Mouse (Mus musculus) hindbrain, postnatal 0 days (tissue): ENCODE measurements around the gene Safb2. TPM values are rescaled to one million over a fixed set of nuclear protein-coding genes. Genes with fewer than 3 reads are reported as not detected.
A peak's percentile ranks its signal among the peaks of the same experiment; 100 is the strongest.

ENCODE experiments used
- ATAC-seq: fragments of 200-750 bp; cut with Nextera tagmentation; 2 replicates; pipeline ENCODE4 v1.8.0; 2017; ENCODE audit warnings: mild to moderate bottlenecking, moderate TSS enrichment, moderate library complexity
- DNase-seq: peaks from one replicate; pipeline ENCODE4 v3.0.0-alpha.2; 2015; ENCODE audit warnings: low spot score
- H3K27ac ChIP-seq: fragments of 300-500 bp; sonication (generic); 2 replicates; pipeline ENCODE4 v1.5.1; 2014; ENCODE audit warnings: mild to moderate bottlenecking
- H3K27me3 ChIP-seq: fragments of 300-500 bp; sonication (generic); 2 replicates; pipeline ENCODE4 v1.6.1; 2014; ENCODE audit warnings: low read length, mixed read lengths; ENCODE audit not compliant: insufficient read depth
- H3K36me3 ChIP-seq: fragments of 300-500 bp; sonication (generic); 2 replicates; pipeline ENCODE4 v1.6.1; 2014; ENCODE audit warnings: low read length, mixed read lengths; ENCODE audit not compliant: insufficient read depth
- H3K4me1 ChIP-seq: fragments of 300-500 bp; sonication (generic); 2 replicates; pipeline ENCODE4 v1.6.1; 2014; ENCODE audit warnings: antibody characterized with exemption, low read length, mixed read lengths; ENCODE audit not compliant: insufficient read depth
- H3K4me2 ChIP-seq: fragments of 300-500 bp; sonication (generic); 2 replicates; pipeline ENCODE4 v1.6.1; 2014; ENCODE audit warnings: low read depth, mild to moderate bottlenecking, low read length, moderate library complexity, mixed read lengths
- H3K4me3 ChIP-seq: fragments of 300-500 bp; sonication (generic); 2 replicates; pipeline ENCODE4 v1.5.1; 2014; ENCODE audit warnings: low read length
- H3K9ac ChIP-seq: fragments of 300-500 bp; sonication (generic); replicated peaks from 2 replicates; pipeline ENCODE4 v1.6.1; 2014; ENCODE audit warnings: mild to moderate bottlenecking, low read length, moderate library complexity, mixed read lengths
- H3K9me3 ChIP-seq: fragments of 300-500 bp; sonication (generic); 2 replicates; pipeline ENCODE4 v1.6.1; 2016; ENCODE audit warnings: low read length, mixed read lengths
- CTCF ChIP-seq: IDR thresholded peaks from 2 replicates; pipeline ENCODE4 v1.5.1; 2016; ENCODE audit warnings: antibody characterized with exemption, control low read depth, low read depth
- WGBS: fragments of 180-500 bp; shearing (Covaris S2); extraction: QIAGEN DNeasy Blood & Tissue Kit; methylation state at CpG from one replicate; pipeline ENCODE4 v1.1.7; 2014; 5-methylcytosine and 5-hydroxymethylcytosine counted together
- polyA plus RNA-seq: library from polyadenylated mRNA; unstranded; fragments of >200 nt; fragmentation: Nextera tagmentation; extraction: Ambion mirVana; gene quantifications from 2 replicates; pipeline ENCODE4 v1.2.1, GENCODE M21; 2015
- total RNA-seq: library from RNA; depleted of rRNA; stranded (reverse); fragments of >200 nt; gene quantifications from 2 replicates; pipeline ENCODE4 v1.2.3, GENCODE M21; 2014

Gene Safb2
- total and polyA plus RNA-seq, 2 experiments from 2014 or later, result 45.2 to 48.4 TPM

DNA sequence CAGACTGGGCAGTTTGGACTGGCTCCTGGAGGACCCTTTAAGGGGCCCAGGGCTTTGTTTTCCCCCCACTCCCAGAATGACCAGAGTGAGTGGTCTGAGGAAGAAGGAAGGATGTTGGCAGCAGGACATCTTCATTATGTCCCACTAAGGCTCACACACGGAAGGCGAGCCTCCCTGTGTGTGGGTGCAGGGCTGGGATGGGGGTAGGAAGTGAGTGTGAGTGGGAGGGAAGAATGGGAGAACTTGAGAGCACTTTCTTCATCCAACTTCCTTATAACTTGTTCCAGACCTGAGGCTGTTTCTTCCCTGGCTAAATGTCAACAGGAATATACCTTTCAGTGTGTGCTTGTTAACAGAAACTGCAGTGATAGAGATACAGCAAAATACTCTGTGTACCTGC, 26.9 kb upstream of the Safb2 start:
- Histone ChIP-seq H3K4me2 (no peak overlapping the region), H3K27ac (no peak overlapping the region), H3K4me1 (peaks cover 8% of the 10 kb centered on the region; the same call in 1 of the 2 replicates), H3K9me3 (no peaks in the 10 kb centered on the region), H3K9ac (no peak overlapping the region), H3K4me3 (no peak overlapping the region), H3K27me3 (no peaks in the 10 kb centered on the region), H3K36me3 (peaks cover 20% of the 10 kb centered on the region)
- ATAC-seq, result no peak
- TF ChIP-seq CTCF, result no peak
- WGBS, result 69% methylated on average over 2 of the region's 2 CpGs
- no peak for DNase-seq

DNA sequence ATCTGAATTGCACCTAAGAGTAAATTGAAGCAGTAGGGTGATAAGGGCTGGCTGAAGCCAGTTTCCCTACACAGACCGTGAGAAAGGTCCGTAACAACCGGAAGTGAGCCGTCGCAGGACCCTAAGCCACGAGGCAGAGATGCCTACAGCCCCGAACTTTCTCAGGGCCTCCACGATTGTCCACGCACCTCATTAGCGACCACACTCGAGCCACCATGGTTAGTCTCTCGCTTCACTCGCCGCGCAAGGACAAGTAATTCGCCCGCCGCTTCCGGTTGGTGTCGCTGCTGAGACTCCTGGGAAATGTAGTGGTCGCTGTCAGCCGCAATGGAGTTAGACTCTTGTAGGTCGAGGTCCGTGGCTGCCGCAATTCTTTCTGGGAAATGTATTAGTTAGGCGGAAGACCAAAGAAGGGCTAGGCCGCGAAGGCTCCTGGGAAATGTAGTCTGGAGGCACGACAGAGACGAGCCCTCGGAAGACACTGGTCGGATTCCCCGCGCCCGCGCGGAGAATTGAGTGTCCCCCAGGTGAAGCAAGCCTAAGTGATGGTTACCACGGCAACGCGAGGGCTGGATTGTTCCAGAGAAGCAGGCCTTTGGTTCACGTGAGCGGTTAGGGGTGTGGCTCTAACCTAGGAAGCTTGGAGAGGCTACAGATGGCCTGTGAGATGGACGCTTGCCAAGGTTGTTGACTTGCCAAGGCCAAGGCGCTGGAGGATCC, 25.2 kb upstream of the Safb2 start, which contains the start of gene 2410015M20Rik:
TSS of gene 2410015M20Rik (minus strand) at position 320 of the 720 bp plus-strand sequence.
- H3K4me2 ChIP-seq, result peak within 1 kb of the TSS; percentile 74
- DNase-seq (peak; percentile 99), ATAC-seq (peak; percentile 90)
- TF ChIP-seq CTCF, result peak; percentile 80
- peak within 1 kb of the TSS; percentile 86 for H3K27ac ChIP-seq
- WGBS, result under 1% methylated on average over 44 of the region's 44 CpGs
- peak within 1 kb of the TSS; percentile 58 for H3K4me3 ChIP-seq
- peaks cover 26% of the 10 kb centered on the region for H3K36me3 ChIP-seq
- H3K9me3 ChIP-seq, result no peaks in the 10 kb centered on the region
- H3K4me1 ChIP-seq, result peaks cover 8% of the 10 kb centered on the region; the same call in 1 of the 2 replicates
- H3K27me3 ChIP-seq, result no peaks in the 10 kb centered on the region
- H3K9ac ChIP-seq, result peak within 1 kb of the TSS; percentile 82

DNA sequence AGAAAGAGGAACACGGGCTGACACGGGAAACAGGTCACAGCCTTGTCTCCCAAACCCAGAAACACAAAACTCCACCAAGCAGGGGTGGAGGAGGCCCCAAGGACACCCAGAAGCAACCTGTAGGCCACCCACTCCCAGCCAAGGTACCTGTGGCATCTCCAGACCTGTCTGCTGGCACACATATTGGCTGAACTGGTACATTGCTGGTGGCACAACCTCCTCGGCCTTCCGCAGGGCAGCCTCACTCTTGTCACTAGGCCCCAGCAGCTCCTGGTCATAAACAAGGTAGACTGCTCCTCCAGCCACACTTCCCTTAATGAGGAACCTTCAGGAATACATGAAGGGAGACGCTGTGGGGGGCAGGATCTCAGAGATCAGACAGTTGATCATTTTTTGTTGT, 24.3 kb upstream of the Safb2 start:
- Histone ChIP-seq H3K9ac (peak overlapping the region; percentile 82; the same call in 1 of the 2 replicates), H3K4me3 (peak overlapping the region; percentile 58), H3K4me1 (peaks cover 8% of the 10 kb centered on the region; the same call in 1 of the 2 replicates), H3K27ac (peak overlapping the region; percentile 86), H3K36me3 (peaks cover 35% of the 10 kb centered on the region), H3K4me2 (peak overlapping the region; percentile 74), H3K27me3 (no peaks in the 10 kb centered on the region), H3K9me3 (no peaks in the 10 kb centered on the region)
- no peak for ATAC-seq
- DNase-seq, result no peak
- TF ChIP-seq CTCF, result no peak
- WGBS, result 62% methylated on average over 5 of the region's 5 CpGs

DNA sequence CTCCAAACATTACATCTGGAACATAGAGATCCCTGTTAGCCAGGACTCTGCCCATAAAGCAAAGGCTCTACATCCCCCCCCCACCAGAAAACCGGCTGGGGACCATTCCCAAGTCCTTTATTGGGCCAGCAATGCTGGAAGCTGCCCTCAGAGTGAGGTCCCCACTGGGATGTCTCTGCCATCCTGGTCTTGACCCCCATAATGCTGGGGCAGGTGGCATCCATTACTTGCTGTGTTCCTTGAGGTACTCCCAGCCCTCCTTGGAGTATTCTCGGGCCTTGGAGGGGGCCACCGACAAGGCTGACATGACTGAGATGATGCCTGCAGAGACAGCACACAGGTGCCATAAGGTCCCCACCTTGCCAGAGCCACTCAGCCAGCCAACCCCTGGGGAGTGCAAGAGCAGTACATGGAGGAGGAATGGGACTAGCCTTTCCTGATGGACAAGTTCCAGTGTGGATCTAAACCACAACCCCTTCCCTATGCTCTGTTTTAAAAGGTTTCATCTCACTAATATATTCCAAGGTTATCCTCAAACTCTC, 23.2 kb upstream of the Safb2 start:
- DNase-seq, result no peak
- H3K4me2 ChIP-seq, result no peak overlapping the region
- WGBS, result 74% methylated on average over 3 of the region's 3 CpGs
- no peak for ATAC-seq
- H3K4me3 ChIP-seq, result no peak overlapping the region
- H3K36me3 ChIP-seq, result peaks cover 47% of the 10 kb centered on the region
- H3K9me3 ChIP-seq, result no peaks in the 10 kb centered on the region
- no peak overlapping the region for H3K9ac ChIP-seq
- H3K27me3 ChIP-seq, result no peaks in the 10 kb centered on the region
- TF ChIP-seq CTCF, result no peak
- no peak overlapping the region for H3K27ac ChIP-seq
- H3K4me1 ChIP-seq, result peaks cover 8% of the 10 kb centered on the region; the same call in 1 of the 2 replicates

DNA sequence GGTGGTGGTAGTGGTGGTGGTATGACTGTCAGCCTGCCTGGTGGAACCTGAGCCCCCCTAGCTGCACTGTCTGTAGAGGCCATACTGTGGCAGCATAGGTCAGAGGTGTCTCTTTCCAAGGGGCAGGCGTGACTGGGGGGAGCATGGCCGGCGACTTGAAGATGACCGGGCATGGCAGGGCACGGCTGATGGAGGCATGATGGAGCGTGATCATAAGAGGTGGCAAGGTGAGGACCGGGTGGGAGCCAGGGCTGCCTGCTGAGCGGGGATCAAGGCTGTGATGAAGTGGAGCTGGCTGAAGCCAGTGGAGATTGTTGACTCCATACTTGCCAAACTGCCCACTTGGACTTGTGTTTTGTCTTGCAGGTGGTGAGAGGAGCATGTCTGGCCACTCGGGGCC, 21.0 kb upstream of the Safb2 start:
- Histone ChIP-seq H3K4me2 (no peak overlapping the region), H3K4me1 (peaks cover 8% of the 10 kb centered on the region; the same call in 1 of the 2 replicates), H3K9ac (no peak overlapping the region), H3K9me3 (no peaks in the 10 kb centered on the region), H3K27me3 (no peaks in the 10 kb centered on the region), H3K27ac (no peak overlapping the region), H3K36me3 (peaks cover 68% of the 10 kb centered on the region), H3K4me3 (no peak overlapping the region)
- 91% methylated on average over 9 of the region's 9 CpGs for WGBS
- TF ChIP-seq CTCF, result no peak
- DNase-seq, result no peak
- no peak for ATAC-seq

DNA sequence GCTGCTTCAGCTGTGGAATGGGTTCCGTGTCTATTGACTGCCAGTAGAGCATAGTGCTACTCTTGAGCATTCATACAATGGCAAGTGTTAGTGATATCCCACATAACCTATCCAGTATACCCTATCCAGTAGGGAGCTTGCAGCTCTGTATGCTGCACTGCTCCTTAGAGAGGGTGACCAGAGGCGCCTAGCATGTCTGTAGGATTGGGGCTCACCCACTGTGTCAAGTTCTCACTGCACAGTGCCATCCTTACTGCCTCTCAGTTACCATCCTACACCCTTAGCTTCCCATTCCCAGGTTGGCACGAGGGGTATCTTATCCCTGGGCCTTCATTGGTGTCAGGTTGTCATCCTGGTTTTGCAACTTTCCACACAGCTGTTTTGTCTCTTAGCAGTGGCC, 20.0 kb upstream of the Safb2 start:
- H3K27me3 ChIP-seq, result no peaks in the 10 kb centered on the region
- no peak overlapping the region for H3K27ac ChIP-seq
- ATAC-seq (no peak), DNase-seq (no peak)
- no peak for TF ChIP-seq CTCF
- H3K4me3 ChIP-seq, result no peak overlapping the region
- no peaks in the 10 kb centered on the region for H3K9me3 ChIP-seq
- 90% methylated on average over 3 of the region's 3 CpGs for WGBS
- H3K9ac ChIP-seq, result no peak overlapping the region
- H3K4me1 ChIP-seq, result peaks cover 8% of the 10 kb centered on the region; the same call in 1 of the 2 replicates
- H3K4me2 ChIP-seq, result no peak overlapping the region
- H3K36me3 ChIP-seq, result peaks cover 78% of the 10 kb centered on the region

DNA sequence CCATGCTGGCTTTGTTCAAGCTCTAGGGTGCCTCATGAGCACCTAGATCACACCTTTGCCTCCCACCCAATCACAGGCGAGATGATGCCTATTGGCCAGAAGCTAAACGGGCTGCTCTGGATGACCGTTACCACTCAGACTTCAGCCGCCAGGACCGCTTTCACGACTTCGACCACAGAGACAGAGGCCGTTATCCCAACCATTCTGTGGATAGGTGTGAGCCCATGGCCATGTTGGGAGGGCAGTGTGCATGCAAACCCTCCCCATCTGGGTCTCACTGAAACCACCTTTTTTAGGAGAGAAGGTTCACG, 19.6 kb upstream of the Safb2 start:
- Histone ChIP-seq H3K4me2 (no peak overlapping the region), H3K9me3 (no peaks in the 10 kb centered on the region), H3K36me3 (peaks cover 80% of the 10 kb centered on the region), H3K27ac (no peak overlapping the region), H3K9ac (no peak overlapping the region), H3K4me3 (no peak overlapping the region), H3K27me3 (no peaks in the 10 kb centered on the region), H3K4me1 (peaks cover 8% of the 10 kb centered on the region; the same call in 1 of the 2 replicates)
- no peak for ATAC-seq
- TF ChIP-seq CTCF, result no peak
- no peak for DNase-seq
- 88% methylated on average over 9 of the region's 9 CpGs for WGBS
